Mouse (Mus musculus) hindbrain, postnatal 0 days (tissue): ENCODE results near the gene Cd80. TPM values are rescaled to one million over a fixed set of nuclear protein-coding genes. Genes with fewer than 3 reads are reported as not detected.

Source experiments
- ATAC-seq: fragments of 200-750 bp; cut with Nextera tagmentation; 2 replicates; pipeline ENCODE4 v1.8.0; 2017; ENCODE audit warnings: mild to moderate bottlenecking, moderate TSS enrichment, moderate library complexity
- DNase-seq: peaks from one replicate; pipeline ENCODE4 v3.0.0-alpha.2; 2015; ENCODE audit warnings: low spot score
- H3K27ac ChIP-seq: fragments of 300-500 bp; sonication (generic); 2 replicates; pipeline ENCODE4 v1.5.1; 2014; ENCODE audit warnings: mild to moderate bottlenecking
- H3K27me3 ChIP-seq: fragments of 300-500 bp; sonication (generic); 2 replicates; pipeline ENCODE4 v1.6.1; 2014; ENCODE audit warnings: low read length, mixed read lengths; ENCODE audit not compliant: insufficient read depth
- H3K36me3 ChIP-seq: fragments of 300-500 bp; sonication (generic); 2 replicates; pipeline ENCODE4 v1.6.1; 2014; ENCODE audit warnings: low read length, mixed read lengths; ENCODE audit not compliant: insufficient read depth
- H3K4me1 ChIP-seq: fragments of 300-500 bp; sonication (generic); 2 replicates; pipeline ENCODE4 v1.6.1; 2014; ENCODE audit warnings: antibody characterized with exemption, low read length, mixed read lengths; ENCODE audit not compliant: insufficient read depth
- H3K4me2 ChIP-seq: fragments of 300-500 bp; sonication (generic); 2 replicates; pipeline ENCODE4 v1.6.1; 2014; ENCODE audit warnings: low read depth, mild to moderate bottlenecking, low read length, moderate library complexity, mixed read lengths
- H3K4me3 ChIP-seq: fragments of 300-500 bp; sonication (generic); 2 replicates; pipeline ENCODE4 v1.5.1; 2014; ENCODE audit warnings: low read length
- H3K9ac ChIP-seq: fragments of 300-500 bp; sonication (generic); replicated peaks from 2 replicates; pipeline ENCODE4 v1.6.1; 2014; ENCODE audit warnings: mild to moderate bottlenecking, low read length, moderate library complexity, mixed read lengths
- H3K9me3 ChIP-seq: fragments of 300-500 bp; sonication (generic); 2 replicates; pipeline ENCODE4 v1.6.1; 2016; ENCODE audit warnings: low read length, mixed read lengths
- CTCF ChIP-seq: IDR thresholded peaks from 2 replicates; pipeline ENCODE4 v1.5.1; 2016; ENCODE audit warnings: antibody characterized with exemption, control low read depth, low read depth
- WGBS: fragments of 180-500 bp; shearing (Covaris S2); extraction: QIAGEN DNeasy Blood & Tissue Kit; methylation state at CpG from one replicate; pipeline ENCODE4 v1.1.7; 2014; 5-methylcytosine and 5-hydroxymethylcytosine counted together
- polyA plus RNA-seq: library from polyadenylated mRNA; unstranded; fragments of >200 nt; fragmentation: Nextera tagmentation; extraction: Ambion mirVana; gene quantifications from 2 replicates; pipeline ENCODE4 v1.2.1, GENCODE M21; 2015
- total RNA-seq: library from RNA; depleted of rRNA; stranded (reverse); fragments of >200 nt; gene quantifications from 2 replicates; pipeline ENCODE4 v1.2.3, GENCODE M21; 2014

Gene Cd80
- total and polyA plus RNA-seq, 2 experiments from 2014 or later = 0.16 to 0.24 TPM

- no peak for ATAC-seq
- Histone ChIP-seq H3K4me3 (no peak overlapping the region), H3K36me3 (no peaks in the 10 kb centered on the region), H3K27me3 (no peaks in the 10 kb centered on the region), H3K4me1 (no peaks in the 10 kb centered on the region), H3K9me3 (no peaks in the 10 kb centered on the region), H3K27ac (no peak overlapping the region), H3K4me2 (no peak overlapping the region), H3K9ac (no peak overlapping the region)
- WGBS = 93% methylated on average over 3 of the region's 3 CpGs
- TF ChIP-seq CTCF = no peak
- no peak for DNase-seq
Observed at GRCm38 (mm10) chr16:38478296-38478695, 22.9 kb downstream of the Cd80 start.

- no peak for TF ChIP-seq CTCF
- no peak for ATAC-seq
- Histone ChIP-seq H3K27me3 (no peaks in the 10 kb centered on the region), H3K4me1 (no peaks in the 10 kb centered on the region), H3K4me3 (no peak overlapping the region), H3K9me3 (no peaks in the 10 kb centered on the region), H3K36me3 (no peaks in the 10 kb centered on the region), H3K27ac (no peak overlapping the region), H3K9ac (no peak overlapping the region), H3K4me2 (no peak overlapping the region)
- DNase-seq = no peak
- WGBS = 82% methylated on average over 4 of the region's 4 CpGs
Observed at GRCm38 (mm10) chr16:38481327-38481726, 26.0 kb downstream of the Cd80 start.

GRCm38 (mm10) chr16:38482780-38483562 is 27.6 kb downstream of the Cd80 start:
- no peak overlapping the region for H3K9ac ChIP-seq
- no peak overlapping the region for H3K27ac ChIP-seq
- H3K4me3 ChIP-seq = peak overlapping the region; percentile 25
- H3K27me3 ChIP-seq = no peaks in the 10 kb centered on the region
- peak; percentile 61 for TF ChIP-seq CTCF
- H3K4me2 ChIP-seq = peak overlapping the region; percentile 51
- ATAC-seq (peak; percentile 43; the same call in 1 of the 2 replicates), DNase-seq (peak; percentile 63)
- no peaks in the 10 kb centered on the region for H3K9me3 ChIP-seq
- H3K36me3 ChIP-seq = no peaks in the 10 kb centered on the region
- no peaks in the 10 kb centered on the region for H3K4me1 ChIP-seq
- 17% methylated on average over 32 of the region's 32 CpGs for WGBS

GRCm38 (mm10) chr16:38483582-38484309 is 28.4 kb downstream of the Cd80 start:
- no peaks in the 10 kb centered on the region for H3K27me3 ChIP-seq
- no peaks in the 10 kb centered on the region for H3K36me3 ChIP-seq
- 33% methylated on average over 42 of the region's 42 CpGs for WGBS
- TF ChIP-seq CTCF = no peak
- DNase-seq = peak; percentile 4
- peak overlapping the region; percentile 51 for H3K4me2 ChIP-seq
- no peaks in the 10 kb centered on the region for H3K9me3 ChIP-seq
- no peaks in the 10 kb centered on the region for H3K4me1 ChIP-seq
- H3K9ac ChIP-seq = no peak overlapping the region
- H3K4me3 ChIP-seq = peak overlapping the region; percentile 25
- H3K27ac ChIP-seq = no peak overlapping the region
- ATAC-seq = peak; percentile 43

GRCm38 (mm10) chr16:38492551-38492950 is 37.2 kb downstream of the Cd80 start:
- H3K27ac ChIP-seq = no peak overlapping the region
- H3K9ac ChIP-seq = no peak overlapping the region
- no peak overlapping the region for H3K4me3 ChIP-seq
- H3K4me2 ChIP-seq = no peak overlapping the region
- no peaks in the 10 kb centered on the region for H3K4me1 ChIP-seq
- H3K36me3 ChIP-seq = peaks cover 6% of the 10 kb centered on the region; the same call in 1 of the 2 replicates
- no peaks in the 10 kb centered on the region for H3K9me3 ChIP-seq
- ATAC-seq (no peak), DNase-seq (no peak)
- 86% methylated on average over 3 of the region's 3 CpGs for WGBS
- H3K27me3 ChIP-seq = no peaks in the 10 kb centered on the region
- TF ChIP-seq CTCF = no peak

DNA sequence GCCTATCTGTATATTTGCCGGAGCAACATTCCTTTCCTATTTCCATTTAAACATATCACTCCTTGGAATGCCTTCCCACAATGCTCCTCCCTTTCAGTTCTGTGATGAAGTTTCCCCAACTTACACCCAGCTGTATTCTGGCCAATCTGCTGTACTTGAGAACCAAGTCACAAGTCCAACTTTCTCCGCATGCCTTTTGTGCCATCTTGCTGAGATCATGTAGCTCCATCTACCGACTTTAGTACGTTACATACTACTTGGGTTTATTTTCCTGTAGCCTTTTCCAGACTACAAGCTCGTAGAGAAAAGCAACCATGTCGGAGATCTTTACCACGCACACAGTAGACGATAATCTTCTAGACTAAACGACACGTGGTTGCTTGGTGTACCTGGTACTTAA is 38.5 kb downstream of the Cd80 start:
- H3K9me3 ChIP-seq = no peaks in the 10 kb centered on the region
- no peaks in the 10 kb centered on the region for H3K4me1 ChIP-seq
- ATAC-seq (no peak), DNase-seq (peak; percentile 42)
- H3K36me3 ChIP-seq = peaks cover 12% of the 10 kb centered on the region; the same call in 1 of the 2 replicates
- WGBS = 85% methylated on average over 10 of the region's 10 CpGs
- H3K27me3 ChIP-seq = no peaks in the 10 kb centered on the region
- peak; percentile 36 for TF ChIP-seq CTCF
- H3K4me3 ChIP-seq = no peak overlapping the region
- no peak overlapping the region for H3K9ac ChIP-seq
- H3K4me2 ChIP-seq = no peak overlapping the region
- no peak overlapping the region for H3K27ac ChIP-seq
